Mouse (Mus musculus) limb, embryonic 13.5 days (tissue): ENCODE results near the gene Cmtm4. TPM values are rescaled to one million over a fixed set of nuclear protein-coding genes. Genes with fewer than 3 reads are reported as not detected.

ENCODE experiments used
- ATAC-seq: fragments of 200-750 bp; cut with Nextera tagmentation; 2 replicates; pipeline ENCODE4 v1.8.0; 2017; ENCODE audit warnings: low read depth, moderate number of reproducible peaks, moderate TSS enrichment; ENCODE audit not compliant: low FRiP score
- H3K27ac ChIP-seq: fragments of 300-500 bp; sonication (generic); 2 replicates; pipeline ENCODE4 v1.5.1; 2015; ENCODE audit warnings: inconsistent platforms, mild to moderate bottlenecking, moderate library complexity
- H3K27me3 ChIP-seq: fragments of 300-500 bp; sonication (generic); 2 replicates; pipeline ENCODE4 v1.6.1; 2015; ENCODE audit warnings: mild to moderate bottlenecking, inconsistent platforms
- H3K36me3 ChIP-seq: fragments of 300-500 bp; sonication (generic); 2 replicates; pipeline ENCODE4 v1.6.1; 2015; ENCODE audit warnings: inconsistent platforms, mild to moderate bottlenecking, moderate library complexity
- H3K4me1 ChIP-seq: fragments of 300-500 bp; sonication (generic); 2 replicates; pipeline ENCODE4 v1.6.1; 2015; ENCODE audit warnings: inconsistent platforms
- H3K4me2 ChIP-seq: fragments of 300-500 bp; sonication (generic); replicated peaks from 2 replicates; pipeline ENCODE4 v1.6.1; 2015; ENCODE audit warnings: inconsistent platforms, mild to moderate bottlenecking, moderate library complexity
- H3K4me3 ChIP-seq: fragments of 300-500 bp; sonication (generic); 2 replicates; pipeline ENCODE4 v1.5.1; 2015; ENCODE audit warnings: moderate library complexity, mild to moderate bottlenecking, inconsistent platforms
- H3K9ac ChIP-seq: fragments of 300-500 bp; sonication (generic); 2 replicates; pipeline ENCODE4 v1.6.1; 2015; ENCODE audit warnings: mild to moderate bottlenecking, inconsistent platforms
- H3K9me3 ChIP-seq: fragments of 300-500 bp; sonication (generic); 2 replicates; pipeline ENCODE4 v1.6.1; 2016; ENCODE audit warnings: inconsistent platforms
- WGBS: fragments of 180-500 bp; shearing (Covaris S2); methylation state at CpG from one replicate; pipeline ENCODE4 v1.1.7; 2015; 5-methylcytosine and 5-hydroxymethylcytosine counted together
- polyA plus RNA-seq: library from polyadenylated mRNA; unstranded; fragments of >200 nt; fragmentation: Nextera tagmentation; extraction: Ambion mirVana; gene quantifications from 2 replicates; pipeline ENCODE4 v1.2.1, GENCODE M21; 2015

Cmtm4 gene
- polyA plus RNA-seq, result 2.8 and 3.0 TPM in 2 replicates

GRCm38 (mm10) chr8:104395703-104396357 is at the start of gene Cmtm4:
Gene Cmtm4 (minus strand): TSS chr8:104395807.
- peak within 1 kb of the TSS; percentile 74 for H3K27ac ChIP-seq
- H3K36me3 ChIP-seq, result no peaks in the 10 kb centered on the region
- H3K4me2 ChIP-seq, result peak within 1 kb of the TSS; percentile 93
- peaks cover 7% of the 10 kb centered on the region; the same call in 1 of the 2 replicates for H3K9me3 ChIP-seq
- ATAC-seq, result peak; percentile 79
- peak within 1 kb of the TSS; percentile 92 for H3K9ac ChIP-seq
- no peaks in the 10 kb centered on the region for H3K27me3 ChIP-seq
- peak within 1 kb of the TSS; percentile 90 for H3K4me3 ChIP-seq
- H3K4me1 ChIP-seq, result peaks cover 19% of the 10 kb centered on the region
- 4% methylated on average over 14 of the region's 54 CpGs for WGBS

- H3K36me3 ChIP-seq, result peaks cover 7% of the 10 kb centered on the region
- H3K9me3 ChIP-seq, result no peaks in the 10 kb centered on the region
- WGBS, result 52% methylated on average over 6 of the region's 6 CpGs
- H3K4me1 ChIP-seq, result peaks cover 16% of the 10 kb centered on the region
- no peak overlapping the region for H3K4me3 ChIP-seq
- no peak overlapping the region for H3K9ac ChIP-seq
- H3K27me3 ChIP-seq, result no peaks in the 10 kb centered on the region
- H3K27ac ChIP-seq, result no peak overlapping the region
- H3K4me2 ChIP-seq, result no peak overlapping the region
- no peak for ATAC-seq
These were observed 49.6 kb upstream of the Cmtm4 start for GRCm38 (mm10) chr8:104445248-104445647.

GRCm38 (mm10) chr8:104443125-104443679 is 47.6 kb upstream of the Cmtm4 start:
- Histone ChIP-seq H3K27me3 (no peaks in the 10 kb centered on the region), H3K4me3 (peak overlapping the region; percentile 92), H3K4me2 (peak overlapping the region; percentile 91), H3K27ac (no peak overlapping the region), H3K9me3 (no peaks in the 10 kb centered on the region), H3K4me1 (peaks cover 16% of the 10 kb centered on the region), H3K36me3 (peaks cover 27% of the 10 kb centered on the region), H3K9ac (no peak overlapping the region; the same call in 1 of the 2 replicates)
- ATAC-seq, result peak; percentile 25; the same call in 1 of the 2 replicates
- WGBS, result 62% methylated on average over 7 of the region's 7 CpGs

- Histone ChIP-seq H3K27ac (peak within 1 kb of the TSS; percentile 76), H3K4me1 (peaks cover 16% of the 10 kb centered on the region), H3K9me3 (no peaks in the 10 kb centered on the region), H3K4me2 (peak within 1 kb of the TSS; percentile 91), H3K9ac (peak within 1 kb of the TSS; percentile 94), H3K36me3 (peaks cover 32% of the 10 kb centered on the region), H3K27me3 (no peaks in the 10 kb centered on the region), H3K4me3 (peak within 1 kb of the TSS; percentile 92)
- under 1% methylated on average over 75 of the region's 75 CpGs for WGBS
- ATAC-seq, result peak; percentile 91
These were observed 46.9 kb upstream of the Cmtm4 start, which contains the start of gene Dync1li2 for GRCm38 (mm10) chr8:104442299-104443124. Gene Dync1li2 (minus strand): TSS chr8:104443047.

- Histone ChIP-seq H3K4me2 (peak overlapping the region; percentile 91), H3K27ac (no peak overlapping the region)
- 69% methylated on average over 7 of the region's 7 CpGs for WGBS
These were observed 46.0 kb upstream of the Cmtm4 start for GRCm38 (mm10) chr8:104441613-104442012.

GRCm38 (mm10) chr8:104439461-104439860 is 43.9 kb upstream of the Cmtm4 start:
- Histone ChIP-seq H3K4me2 (no peak overlapping the region), H3K27ac (no peak overlapping the region), H3K9ac (no peak overlapping the region), H3K36me3 (peaks cover 62% of the 10 kb centered on the region), H3K9me3 (no peaks in the 10 kb centered on the region), H3K27me3 (no peaks in the 10 kb centered on the region), H3K4me1 (peaks cover 26% of the 10 kb centered on the region), H3K4me3 (no peak overlapping the region)
- ATAC-seq, result no peak
- 94% methylated on average over 8 of the region's 8 CpGs for WGBS

More at GRCm38 (mm10) chr8:104441613-104442012, 46.0 kb upstream of the Cmtm4 start:
- Histone ChIP-seq H3K27me3 (no peaks in the 10 kb centered on the region), H3K4me3 (peak overlapping the region; percentile 92), H3K4me1 (peaks cover 16% of the 10 kb centered on the region), H3K9ac (peak overlapping the region; percentile 94), H3K9me3 (no peaks in the 10 kb centered on the region), H3K36me3 (peaks cover 41% of the 10 kb centered on the region)
- no peak for ATAC-seq

GRCm38 (mm10) chr8:104437494-104438135 is 42.0 kb upstream of the Cmtm4 start:
- no peak for ATAC-seq
- Histone ChIP-seq H3K27ac (no peak overlapping the region), H3K4me1 (peaks cover 26% of the 10 kb centered on the region), H3K9ac (no peak overlapping the region), H3K27me3 (no peaks in the 10 kb centered on the region), H3K9me3 (no peaks in the 10 kb centered on the region), H3K4me2 (no peak overlapping the region), H3K36me3 (peaks cover 81% of the 10 kb centered on the region), H3K4me3 (no peak overlapping the region)
- WGBS, result 93% methylated on average over 13 of the region's 13 CpGs

GRCm38 (mm10) chr8:104436591-104436990 is 41.0 kb upstream of the Cmtm4 start:
- Histone ChIP-seq H3K27me3 (no peaks in the 10 kb centered on the region), H3K27ac (peak overlapping the region; percentile 18; the same call in 1 of the 2 replicates), H3K4me2 (no peak overlapping the region), H3K4me3 (no peak overlapping the region), H3K9ac (no peak overlapping the region), H3K36me3 (peaks cover 91% of the 10 kb centered on the region), H3K9me3 (no peaks in the 10 kb centered on the region), H3K4me1 (peaks cover 23% of the 10 kb centered on the region)
- WGBS, result 93% methylated on average over 4 of the region's 4 CpGs
- ATAC-seq, result no peak

GRCm38 (mm10) chr8:104436038-104436437 is 40.4 kb upstream of the Cmtm4 start:
- H3K27ac ChIP-seq, result peak overlapping the region; percentile 22; the same call in 1 of the 2 replicates
- H3K9ac ChIP-seq, result no peak overlapping the region; the same call in 1 of the 2 replicates
- 54% methylated on average over 12 of the region's 12 CpGs for WGBS
- peaks cover 17% of the 10 kb centered on the region for H3K4me1 ChIP-seq
- H3K36me3 ChIP-seq, result peaks cover 97% of the 10 kb centered on the region
- peak; percentile 77 for ATAC-seq
- H3K4me3 ChIP-seq, result no peak overlapping the region
- no peaks in the 10 kb centered on the region for H3K27me3 ChIP-seq
- H3K4me2 ChIP-seq, result no peak overlapping the region
- no peaks in the 10 kb centered on the region for H3K9me3 ChIP-seq

GRCm38 (mm10) chr8:104434826-104435354 is 39.3 kb upstream of the Cmtm4 start:
- H3K4me2 ChIP-seq, result no peak overlapping the region
- H3K36me3 ChIP-seq, result peaks cover 97% of the 10 kb centered on the region
- H3K4me3 ChIP-seq, result no peak overlapping the region
- ATAC-seq, result no peak
- H3K27me3 ChIP-seq, result no peaks in the 10 kb centered on the region
- no peak overlapping the region for H3K27ac ChIP-seq
- no peak overlapping the region for H3K9ac ChIP-seq
- H3K4me1 ChIP-seq, result peaks cover 11% of the 10 kb centered on the region
- H3K9me3 ChIP-seq, result no peaks in the 10 kb centered on the region
- WGBS, result 89% methylated on average over 18 of the region's 18 CpGs

- no peak overlapping the region for H3K9ac ChIP-seq
- H3K36me3 ChIP-seq, result peaks cover 97% of the 10 kb centered on the region
- WGBS, result 86% methylated on average over 4 of the region's 4 CpGs
- H3K4me1 ChIP-seq, result peaks cover 11% of the 10 kb centered on the region
- no peak overlapping the region for H3K27ac ChIP-seq
- H3K4me2 ChIP-seq, result no peak overlapping the region
- no peaks in the 10 kb centered on the region for H3K9me3 ChIP-seq
- H3K27me3 ChIP-seq, result no peaks in the 10 kb centered on the region
- H3K4me3 ChIP-seq, result no peak overlapping the region
- no peak for ATAC-seq
These were observed 38.7 kb upstream of the Cmtm4 start for GRCm38 (mm10) chr8:104434275-104434674.
